Mouse (Mus musculus) kidney, adult 2 months (tissue): Measurements from ENCODE around the gene Vpreb3. TPM values are rescaled to one million over a fixed set of nuclear protein-coding genes. Genes with fewer than 3 reads are reported as not detected.
A peak's percentile ranks its signal among the peaks of the same experiment; 100 is the strongest.

Experiments
- DNase-seq: peaks from one replicate; pipeline ENCODE4 v3.0.0; 2021
- H3K27ac ChIP-seq: fragments of 200-500 bp; 2 replicates; pipeline ENCODE4 v1.5.1; 2012; ENCODE audit warnings: low read depth, low read length, control low read depth, inconsistent platforms; ENCODE audit not compliant: insufficient read depth
- H3K27me3 ChIP-seq: fragments of 200-500 bp; replicated peaks from 2 replicates; pipeline ENCODE4 v1.6.1; 2012; ENCODE audit warnings: mild to moderate bottlenecking, moderate library complexity, low read length, inconsistent platforms; ENCODE audit not compliant: control insufficient read depth, insufficient read depth
- H3K36me3 ChIP-seq: fragments of 200-500 bp; 2 replicates; pipeline ENCODE4 v1.6.1; 2012; ENCODE audit warnings: mild to moderate bottlenecking, moderate library complexity, low read length, inconsistent platforms; ENCODE audit not compliant: control insufficient read depth, insufficient read depth
- H3K4me1 ChIP-seq: fragments of 200-500 bp; 2 replicates; pipeline ENCODE4 v1.6.1; 2011; ENCODE audit warnings: low read length; ENCODE audit not compliant: control insufficient read depth, insufficient read depth
- H3K4me3 ChIP-seq: fragments of 200-500 bp; 2 replicates; pipeline ENCODE4 v1.5.1; 2011; ENCODE audit warnings: mild to moderate bottlenecking, low read depth, low read length, control low read depth; ENCODE audit not compliant: insufficient read depth
- CTCF ChIP-seq: fragments of 200-500 bp; conservative IDR thresholded peaks from 2 replicates; pipeline ENCODE4 v1.5.1; 2011; ENCODE audit warnings: low read depth, mild to moderate bottlenecking, control low read depth, low read length, moderate library complexity, mixed read lengths; ENCODE audit not compliant: insufficient read depth, insufficient read length
- POLR2A ChIP-seq: fragments of 200-500 bp; IDR thresholded peaks from one replicate; pipeline ENCODE4 v1.6.1; 2011; ENCODE audit warnings: low read depth, low read length, control low read depth
- WGBS: fragments of 180-500 bp; shearing (Covaris S2); methylation state at CpG from one replicate; pipeline ENCODE4 v1.1.7; 2018; 5-methylcytosine and 5-hydroxymethylcytosine counted together
- polyA plus RNA-seq: library from polyadenylated mRNA; depleted of rRNA; stranded (reverse); fragments of >200 nt; gene quantifications from 2 replicates; pipeline ENCODE4 v1.2.3, GENCODE M21; 2012; rRNA removed

The Vpreb3 gene
- polyA plus RNA-seq: 1.2 and 3.8 TPM in 2 replicates

GRCm38 (mm10) chr10:75942736-75943477, at the start of gene Vpreb3:
Vpreb3 (plus strand) TSS chr10:75943057.
- H3K36me3 ChIP-seq: no peaks in the 10 kb centered on the region
- TF ChIP-seq CTCF (no peak), POLR2A (no peak)
- DNase-seq: no peak
- H3K4me3 ChIP-seq: no peak within 1 kb of the TSS
- peak within 1 kb of the TSS; percentile 75 for H3K27ac ChIP-seq
- no peaks in the 10 kb centered on the region for H3K4me1 ChIP-seq
- 83% methylated on average over 15 of the region's 15 CpGs for WGBS
- H3K27me3 ChIP-seq: no peaks in the 10 kb centered on the region

GRCm38 (mm10) chr10:75893089-75893750, 49.6 kb upstream of the Vpreb3 start, which contains the start of gene Derl3:
Derl3 (plus strand) TSS chr10:75893413.
- no peaks in the 10 kb centered on the region for H3K36me3 ChIP-seq
- 0 out of 2 replicates have a peak, but pooled peaks cover 3% of the 10 kb centered on the region for H3K4me1 ChIP-seq
- 2% methylated on average over 51 of the region's 51 CpGs for WGBS
- peak within 1 kb of the TSS; percentile 47 for H3K4me3 ChIP-seq
- no peak for TF ChIP-seq POLR2A
- no peak for TF ChIP-seq CTCF
- peak; percentile 98 for DNase-seq
- no peak within 1 kb of the TSS for H3K27ac ChIP-seq
- no peaks in the 10 kb centered on the region for H3K27me3 ChIP-seq

GRCm38 (mm10) chr10:75894601-75895000, 48.3 kb upstream of the Vpreb3 start:
- H3K4me3 ChIP-seq: no peak overlapping the region
- TF ChIP-seq CTCF: no peak
- TF ChIP-seq POLR2A: no peak
- no peaks in the 10 kb centered on the region for H3K27me3 ChIP-seq
- H3K36me3 ChIP-seq: no peaks in the 10 kb centered on the region
- H3K27ac ChIP-seq: no peak overlapping the region
- DNase-seq: no peak
- H3K4me1 ChIP-seq: peaks cover 6% of the 10 kb centered on the region; the same call in 1 of the 2 replicates
- WGBS: 69% methylated on average over 6 of the region's 6 CpGs

- H3K4me3 ChIP-seq: no peak overlapping the region
- WGBS: 96% methylated on average over 5 of the region's 5 CpGs
- H3K4me1 ChIP-seq: peaks cover 6% of the 10 kb centered on the region; the same call in 1 of the 2 replicates
- H3K27me3 ChIP-seq: no peaks in the 10 kb centered on the region
- DNase-seq: no peak
- TF ChIP-seq CTCF (no peak), POLR2A (no peak)
- H3K27ac ChIP-seq: no peak overlapping the region
- H3K36me3 ChIP-seq: no peaks in the 10 kb centered on the region
Measured at GRCm38 (mm10) chr10:75895730-75896129, 47.1 kb upstream of the Vpreb3 start.

GRCm38 (mm10) chr10:75896208-75896607, 46.6 kb upstream of the Vpreb3 start:
- 89% methylated on average over 1 of the region's 1 CpGs for whole genome bisulfite sequencing
- no peak overlapping the region for H3K27ac ChIP-seq
- no peak for DNase-seq
- TF ChIP-seq POLR2A (no peak), CTCF (no peak)
- peaks cover 6% of the 10 kb centered on the region; the same call in 1 of the 2 replicates for H3K4me1 ChIP-seq
- H3K36me3 ChIP-seq: no peaks in the 10 kb centered on the region
- no peak overlapping the region for H3K4me3 ChIP-seq
- H3K27me3 ChIP-seq: no peaks in the 10 kb centered on the region

GRCm38 (mm10) chr10:75897373-75897772, 45.5 kb upstream of the Vpreb3 start:
- peak; percentile 83 for DNase-seq
- 31% methylated on average over 6 of the region's 6 CpGs for WGBS
- Histone ChIP-seq H3K27me3 (no peaks in the 10 kb centered on the region), H3K27ac (no peak overlapping the region), H3K4me3 (no peak overlapping the region), H3K4me1 (peaks cover 6% of the 10 kb centered on the region; the same call in 1 of the 2 replicates), H3K36me3 (no peaks in the 10 kb centered on the region)
- TF ChIP-seq POLR2A (no peak), CTCF (peak; percentile 84)

- Histone ChIP-seq H3K4me3 (no peak overlapping the region), H3K27ac (no peak overlapping the region; the same call in 1 of the 2 replicates), H3K36me3 (no peaks in the 10 kb centered on the region), H3K4me1 (peaks cover 6% of the 10 kb centered on the region; the same call in 1 of the 2 replicates), H3K27me3 (no peaks in the 10 kb centered on the region)
- DNase-seq: no peak
- no peak for TF ChIP-seq CTCF
- no peak for TF ChIP-seq POLR2A
- 65% methylated on average over 6 of the region's 6 CpGs for WGBS
Measured at GRCm38 (mm10) chr10:75898039-75898564, 44.8 kb upstream of the Vpreb3 start.
